Mouse (Mus musculus) embryonic fibroblast, embryonic 13.5 days (primary cell): ENCODE measurements around the gene Zfp871.

Experiments
- CTCF ChIP-seq: IDR thresholded peaks from 2 replicates; pipeline ENCODE4 v1.5.1; 2011; ENCODE audit warnings: mild to moderate bottlenecking, control low read depth, low read length, moderate library complexity, borderline replicate concordance; ENCODE audit not compliant: insufficient read depth
- POLR2A ChIP-seq: IDR thresholded peaks from 2 replicates; pipeline ENCODE4 v1.6.1; 2011; ENCODE audit warnings: low read depth, mild to moderate bottlenecking, control low read depth, low read length, moderate library complexity

DNA sequence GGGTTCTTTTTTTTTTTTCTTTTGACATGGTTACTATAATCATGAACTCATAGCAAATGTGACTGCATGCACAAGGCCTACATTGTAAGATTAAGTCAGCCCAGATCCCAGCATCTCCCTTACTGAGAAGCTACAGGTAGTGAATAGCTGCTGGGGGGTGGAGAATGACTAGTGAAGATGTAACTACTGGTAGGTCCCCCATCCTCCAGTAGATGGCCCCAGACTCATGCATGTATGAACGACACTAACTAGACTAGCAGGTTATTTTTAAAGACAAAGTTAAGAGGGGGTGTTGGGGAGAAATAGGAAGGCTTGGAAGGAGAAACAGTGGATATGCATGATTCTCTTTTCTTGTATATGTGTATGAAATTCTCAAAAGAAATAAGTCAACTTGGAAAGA is 16.9 kb downstream of the Zfp871 start:
- TF ChIP-seq CTCF (no peak), POLR2A (no peak)
